Mouse (Mus musculus): ENCODE measurements around the gene Rnf145. TPM values are rescaled to one million over a fixed set of nuclear protein-coding genes. Genes with fewer than 3 reads are reported as not detected.

Gene Rnf145
- polyA plus RNA-seq, 1 experiment from 2014 or later, result 85.7 TPM

- Histone ChIP-seq H3K4me1 (ENCODE audit: insufficient read depth) (0 out of 2 replicates have a peak, but pooled peaks cover 4% of the 10 kb centered on the region), H3K36me3 (ENCODE audit: insufficient read depth) (peaks cover 68% of the 10 kb centered on the region), H3K4me3 (ENCODE audit: low read depth, low read length) (no peak overlapping the region), H3K27me3 (ENCODE audit: insufficient read depth, low read length) (no peaks in the 10 kb centered on the region), H3K9ac (no peak overlapping the region), H3K4me2 (no peak overlapping the region), H3K9me3 (ENCODE audit: low read depth, low read length) (no peaks in the 10 kb centered on the region), H3K27ac (ENCODE audit: low read depth) (no peak overlapping the region)
- DNase-seq, result no peak
- ATAC-seq (ENCODE audit: insufficient read depth), result no peak
- 80% methylated on average over 10 of the region's 10 CpGs for WGBS
- no peak for TF ChIP-seq CTCF (IDR thresholded peaks at IDR 0.05; ENCODE audit: low read depth)
Observed at GRCm38 (mm10) chr11:44538501-44539290, 19.9 kb downstream of the Rnf145 start.

GRCm38 (mm10) chr11:44539291-44539930 is 20.6 kb downstream of the Rnf145 start:
- Histone ChIP-seq H3K36me3 (ENCODE audit: insufficient read depth) (peaks cover 66% of the 10 kb centered on the region), H3K9ac (no peak overlapping the region), H3K4me1 (ENCODE audit: insufficient read depth) (0 out of 2 replicates have a peak, but pooled peaks cover 4% of the 10 kb centered on the region), H3K27me3 (ENCODE audit: insufficient read depth, low read length) (no peaks in the 10 kb centered on the region), H3K4me2 (no peak overlapping the region), H3K4me3 (ENCODE audit: low read depth, low read length) (no peak overlapping the region), H3K9me3 (ENCODE audit: low read depth, low read length) (no peaks in the 10 kb centered on the region), H3K27ac (ENCODE audit: low read depth) (no peak overlapping the region)
- no peak for TF ChIP-seq CTCF (IDR thresholded peaks at IDR 0.05; ENCODE audit: low read depth)
- WGBS, result 63% methylated on average over 10 of the region's 10 CpGs
- no peak for ATAC-seq (ENCODE audit: insufficient read depth)
- DNase-seq, result peak; percentile 13

GRCm38 (mm10) chr11:44540243-44540642 is 21.5 kb downstream of the Rnf145 start:
- H3K4me3 ChIP-seq (ENCODE audit: low read depth, low read length), result no peak overlapping the region
- no peaks in the 10 kb centered on the region for H3K27me3 ChIP-seq (ENCODE audit: insufficient read depth, low read length)
- DNase-seq (no peak), ATAC-seq (ENCODE audit: insufficient read depth) (no peak)
- H3K4me2 ChIP-seq, result no peak overlapping the region
- H3K27ac ChIP-seq (ENCODE audit: low read depth), result no peak overlapping the region
- no peak overlapping the region for H3K9ac ChIP-seq
- 80% methylated on average over 9 of the region's 9 CpGs for WGBS
- peaks cover 71% of the 10 kb centered on the region for H3K36me3 ChIP-seq (ENCODE audit: insufficient read depth)
- H3K9me3 ChIP-seq (ENCODE audit: low read depth, low read length), result no peaks in the 10 kb centered on the region
- 0 out of 2 replicates have a peak, but pooled peaks cover 4% of the 10 kb centered on the region for H3K4me1 ChIP-seq (ENCODE audit: insufficient read depth)
- no peak for TF ChIP-seq CTCF (IDR thresholded peaks at IDR 0.05; ENCODE audit: low read depth)

GRCm38 (mm10) chr11:44541280-44541679 is 22.5 kb downstream of the Rnf145 start:
- no peak overlapping the region for H3K27ac ChIP-seq (ENCODE audit: low read depth)
- 0 out of 2 replicates have a peak, but pooled peaks cover 4% of the 10 kb centered on the region for H3K4me1 ChIP-seq (ENCODE audit: insufficient read depth)
- no peak overlapping the region for H3K4me3 ChIP-seq (ENCODE audit: low read depth, low read length)
- H3K4me2 ChIP-seq, result no peak overlapping the region
- H3K36me3 ChIP-seq (ENCODE audit: insufficient read depth), result peaks cover 75% of the 10 kb centered on the region
- DNase-seq (no peak), ATAC-seq (ENCODE audit: insufficient read depth) (no peak)
- no peaks in the 10 kb centered on the region for H3K9me3 ChIP-seq (ENCODE audit: low read depth, low read length)
- no peak for TF ChIP-seq CTCF (IDR thresholded peaks at IDR 0.05; ENCODE audit: low read depth)
- WGBS, result 85% methylated on average over 5 of the region's 5 CpGs
- H3K9ac ChIP-seq, result no peak overlapping the region
- no peaks in the 10 kb centered on the region for H3K27me3 ChIP-seq (ENCODE audit: insufficient read depth, low read length)

GRCm38 (mm10) chr11:44541813-44542212 is 23.0 kb downstream of the Rnf145 start:
- no peak for DNase-seq
- no peak for TF ChIP-seq CTCF (IDR thresholded peaks at IDR 0.05; ENCODE audit: low read depth)
- peaks cover 77% of the 10 kb centered on the region for H3K36me3 ChIP-seq (ENCODE audit: insufficient read depth)
- H3K9ac ChIP-seq, result no peak overlapping the region
- H3K27me3 ChIP-seq (ENCODE audit: insufficient read depth, low read length), result no peaks in the 10 kb centered on the region
- WGBS, result 74% methylated on average over 4 of the region's 4 CpGs
- no peak overlapping the region for H3K4me2 ChIP-seq
- no peaks in the 10 kb centered on the region for H3K9me3 ChIP-seq (ENCODE audit: low read depth, low read length)
- no peak for ATAC-seq (ENCODE audit: insufficient read depth)
- no peak overlapping the region for H3K27ac ChIP-seq (ENCODE audit: low read depth)
- H3K4me3 ChIP-seq (ENCODE audit: low read depth, low read length), result no peak overlapping the region
- 0 out of 2 replicates have a peak, but pooled peaks cover 4% of the 10 kb centered on the region for H3K4me1 ChIP-seq (ENCODE audit: insufficient read depth)

GRCm38 (mm10) chr11:44543593-44543992 is 24.8 kb downstream of the Rnf145 start:
- no peak overlapping the region for H3K27ac ChIP-seq (ENCODE audit: low read depth)
- no peak for TF ChIP-seq CTCF (IDR thresholded peaks at IDR 0.05; ENCODE audit: low read depth)
- WGBS, result 73% methylated on average over 5 of the region's 5 CpGs
- no peak overlapping the region for H3K4me3 ChIP-seq (ENCODE audit: low read depth, low read length)
- H3K27me3 ChIP-seq (ENCODE audit: insufficient read depth, low read length), result no peaks in the 10 kb centered on the region
- no peaks in the 10 kb centered on the region for H3K9me3 ChIP-seq (ENCODE audit: low read depth, low read length)
- no peak overlapping the region for H3K9ac ChIP-seq
- DNase-seq (no peak), ATAC-seq (ENCODE audit: insufficient read depth) (no peak)
- H3K4me1 ChIP-seq (ENCODE audit: insufficient read depth), result 0 out of 2 replicates have a peak, but pooled peaks cover 4% of the 10 kb centered on the region
- no peak overlapping the region for H3K4me2 ChIP-seq
- H3K36me3 ChIP-seq (ENCODE audit: insufficient read depth), result peaks cover 75% of the 10 kb centered on the region

GRCm38 (mm10) chr11:44543996-44544395 is 25.2 kb downstream of the Rnf145 start:
- Histone ChIP-seq H3K4me3 (ENCODE audit: low read depth, low read length) (no peak overlapping the region), H3K9ac (no peak overlapping the region), H3K27me3 (ENCODE audit: insufficient read depth, low read length) (no peaks in the 10 kb centered on the region), H3K27ac (ENCODE audit: low read depth) (no peak overlapping the region), H3K4me1 (ENCODE audit: insufficient read depth) (0 out of 2 replicates have a peak, but pooled peaks cover 2% of the 10 kb centered on the region), H3K4me2 (no peak overlapping the region), H3K9me3 (ENCODE audit: low read depth, low read length) (no peaks in the 10 kb centered on the region), H3K36me3 (ENCODE audit: insufficient read depth) (peaks cover 77% of the 10 kb centered on the region)
- DNase-seq, result no peak
- no peak for ATAC-seq (ENCODE audit: insufficient read depth)
- no peak for TF ChIP-seq CTCF (IDR thresholded peaks at IDR 0.05; ENCODE audit: low read depth)
- 60% methylated on average over 6 of the region's 6 CpGs for WGBS

Measured in lung, embryonic 14.5 days (tissue).